Mouse (Mus musculus): ENCODE measurements around the gene Elmod3.

Elmod3 gene

DNA sequence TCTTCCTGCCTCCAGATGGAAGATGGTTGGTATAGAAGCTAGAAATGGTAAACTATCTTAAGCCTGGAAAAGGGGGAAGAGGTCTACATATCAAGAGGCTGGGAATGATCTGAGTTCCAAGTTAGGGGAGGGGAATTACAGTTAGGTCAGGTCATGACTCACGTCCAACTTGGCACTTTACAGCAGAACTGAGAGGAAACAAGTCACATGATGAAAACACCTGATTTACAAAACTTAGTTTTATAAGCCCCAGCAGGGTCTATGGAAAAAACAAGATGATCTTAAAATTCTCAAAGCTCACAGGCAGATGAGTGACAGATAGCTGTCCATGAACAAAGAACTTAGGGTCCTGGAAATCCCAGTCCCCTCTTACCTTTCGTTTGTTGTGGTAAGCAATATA lies 16.9 kb upstream of the Elmod3 start:
- DNase-seq (ENCODE audit: low spot score): no peak

GRCm38 (mm10) chr6:72610261-72610660 lies 12.0 kb upstream of the Elmod3 start:
- DNase-seq (ENCODE audit: low spot score): no peak

DNA sequence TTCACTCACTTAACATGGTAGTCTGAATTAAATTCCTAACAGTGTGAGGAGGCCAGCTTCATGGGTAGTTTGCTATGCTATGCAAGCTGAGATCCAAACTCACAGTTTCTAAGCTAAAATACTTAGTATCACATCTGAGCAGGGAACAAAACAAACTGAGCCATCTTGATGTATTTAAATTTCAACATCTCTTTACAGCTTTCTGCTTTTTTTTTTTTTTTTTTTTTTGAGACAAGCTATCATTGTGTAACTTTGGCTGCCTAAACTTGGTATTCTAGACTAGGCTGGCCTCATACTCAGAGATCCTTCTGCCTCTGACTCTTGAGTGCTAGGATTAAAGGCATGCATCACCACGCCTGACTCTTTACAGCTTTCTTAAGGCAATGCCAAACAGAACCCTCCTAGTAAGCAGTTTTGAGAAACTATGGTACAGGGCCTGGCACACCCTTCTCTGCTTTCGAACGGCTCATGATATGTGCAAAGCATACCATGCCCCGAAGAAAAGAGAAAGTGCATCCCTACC lies 10.5 kb upstream of the Elmod3 start:
- no peak for DNase-seq (ENCODE audit: low spot score)

- no peak for DNase-seq (ENCODE audit: low spot score)
Measured at GRCm38 (mm10) chr6:72607676-72608075, 9.5 kb upstream of the Elmod3 start.

DNA sequence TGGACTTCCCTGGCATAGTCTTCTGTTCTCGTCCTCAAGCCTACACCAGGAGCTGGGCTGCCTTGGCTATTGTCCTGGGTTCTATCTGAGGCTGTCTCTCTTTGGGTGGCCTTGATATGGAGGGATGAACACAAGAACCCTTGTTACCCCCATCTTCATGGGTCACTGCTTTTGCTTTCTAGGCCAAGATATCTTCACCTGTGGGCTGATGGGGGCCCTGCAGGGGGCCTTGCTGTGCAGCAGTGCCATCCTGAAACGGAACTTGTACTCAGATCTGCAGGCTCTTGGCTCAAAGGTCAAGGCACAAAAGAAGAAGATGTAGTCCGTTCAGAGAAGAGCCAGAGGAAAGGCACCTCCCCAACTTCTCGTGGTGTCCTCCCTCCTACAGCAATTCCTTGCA lies 8.8 kb upstream of the Elmod3 start:
- DNase-seq (ENCODE audit: low spot score): no peak

GRCm38 (mm10) chr6:72604066-72604465 lies 5.9 kb upstream of the Elmod3 start:
- DNase-seq (ENCODE audit: low spot score): no peak

DNA sequence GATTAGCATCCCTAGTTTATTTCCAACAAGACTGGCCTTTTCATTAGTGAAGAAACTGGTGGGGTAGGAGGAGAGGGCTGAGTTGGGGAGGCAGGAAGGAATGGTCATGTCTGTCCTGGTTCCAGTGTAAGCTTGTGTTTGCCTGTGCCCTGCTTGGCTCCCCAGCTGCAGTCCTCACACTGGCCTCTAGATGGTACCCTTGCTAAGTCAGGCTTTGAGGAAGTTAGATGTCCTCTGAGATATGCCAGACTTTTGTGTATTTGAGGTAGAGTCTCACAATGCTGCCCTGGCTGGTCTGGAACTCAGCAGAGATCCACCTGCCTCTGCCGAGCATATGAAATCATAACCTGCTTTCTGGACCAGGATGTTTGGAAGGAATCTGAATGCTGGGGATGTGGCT lies 3.5 kb upstream of the Elmod3 start:
- DNase-seq (ENCODE audit: low spot score): peak; percentile 46

- DNase-seq (ENCODE audit: low spot score): no peak
Measured at GRCm38 (mm10) chr6:72600771-72601170, 2.6 kb upstream of the Elmod3 start.

GRCm38 (mm10) chr6:72600216-72600615 lies 2.0 kb upstream of the Elmod3 start:
- no peak for DNase-seq (ENCODE audit: low spot score)

- peak; percentile 35 for DNase-seq (ENCODE audit: low spot score)
Measured at GRCm38 (mm10) chr6:72598791-72599557, 761 bp upstream of the Elmod3 start.

DNA sequence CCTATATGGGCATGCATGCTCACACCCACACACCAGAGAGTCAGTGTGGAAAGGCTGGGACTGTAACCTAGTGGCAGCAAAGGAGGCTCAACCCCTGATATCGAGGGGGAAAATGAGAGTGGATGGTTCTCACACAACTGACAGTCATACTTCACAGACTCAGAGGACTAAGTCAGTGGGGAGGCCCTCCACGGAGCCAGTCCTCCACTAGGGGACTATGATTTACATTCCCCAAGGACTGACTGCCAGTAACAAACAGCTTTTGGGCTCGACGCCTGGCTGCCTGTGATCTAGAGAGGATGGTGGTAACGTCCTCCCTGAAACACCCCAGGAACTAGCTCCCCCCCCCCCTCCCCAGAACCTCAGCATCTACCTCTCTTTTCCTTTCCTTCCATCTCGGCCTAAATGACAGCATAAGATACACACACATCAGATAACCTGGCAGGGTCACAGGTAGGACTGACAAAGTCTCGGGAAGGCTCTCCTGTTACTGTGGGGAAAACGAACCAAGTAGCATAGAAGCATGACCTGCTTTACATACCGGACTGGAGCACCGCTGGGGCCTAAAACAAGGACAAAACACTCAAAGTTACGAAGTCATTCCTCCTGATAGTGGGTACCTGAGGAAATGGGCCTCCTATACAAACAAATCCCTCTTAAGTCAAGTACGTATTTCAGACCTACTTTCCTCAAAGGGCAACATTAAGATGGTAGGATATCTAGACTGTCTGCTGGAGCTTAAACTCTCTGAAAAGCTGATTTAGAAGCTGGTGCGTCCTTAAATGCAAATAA lies 934 bp downstream of the Elmod3 start:
- DNase-seq (ENCODE audit: low spot score): no peak

- no peak for DNase-seq (ENCODE audit: low spot score)
Measured at GRCm38 (mm10) chr6:72593914-72594313, 4.3 kb downstream of the Elmod3 start.

GRCm38 (mm10) chr6:72593011-72593803 lies 5.0 kb downstream of the Elmod3 start:
- DNase-seq (ENCODE audit: low spot score): peak; percentile 53

- DNase-seq (ENCODE audit: low spot score): no peak
Measured at GRCm38 (mm10) chr6:72590111-72590510, 8.1 kb downstream of the Elmod3 start.

DNA sequence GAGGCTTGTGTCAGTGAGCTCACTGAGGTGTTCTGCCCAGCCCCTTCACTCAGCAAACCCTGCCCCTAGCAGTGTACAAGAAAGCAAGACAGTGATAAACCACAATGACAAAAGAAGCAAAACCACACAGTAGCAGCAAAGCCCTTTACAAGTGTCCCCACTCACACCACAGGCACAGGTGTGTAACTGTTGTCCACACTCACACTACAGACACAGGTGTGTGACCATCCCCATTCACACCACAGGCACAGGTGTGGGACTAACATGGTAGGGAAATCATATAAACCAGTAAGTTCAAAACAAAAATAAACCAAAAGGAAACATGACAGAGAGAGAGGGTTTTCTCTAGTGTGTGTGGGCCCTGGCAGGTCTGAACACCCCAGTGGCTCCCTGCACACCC lies 9.9 kb downstream of the Elmod3 start:
- no peak for DNase-seq (ENCODE audit: low spot score)

DNA sequence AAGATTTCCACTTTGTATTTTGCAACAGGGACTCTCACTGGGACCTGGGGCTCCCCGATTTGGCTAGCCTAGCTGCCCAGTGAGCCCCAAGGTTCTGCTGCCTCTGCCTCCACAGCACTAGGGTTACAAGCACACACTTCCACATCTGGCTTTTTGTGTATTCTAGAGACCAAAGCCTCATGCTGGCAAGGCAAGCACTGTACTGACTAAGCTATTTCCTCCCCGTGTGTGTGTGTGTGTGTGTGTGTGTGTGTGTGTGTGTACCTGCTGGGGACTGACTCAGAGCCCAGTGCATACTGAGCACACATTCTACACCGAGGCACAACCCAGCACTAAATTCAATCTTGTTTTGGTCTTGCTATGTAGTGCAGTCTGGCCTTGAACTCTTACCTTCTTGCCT lies 11.5 kb downstream of the Elmod3 start:
- no peak for DNase-seq (ENCODE audit: low spot score)

DNA sequence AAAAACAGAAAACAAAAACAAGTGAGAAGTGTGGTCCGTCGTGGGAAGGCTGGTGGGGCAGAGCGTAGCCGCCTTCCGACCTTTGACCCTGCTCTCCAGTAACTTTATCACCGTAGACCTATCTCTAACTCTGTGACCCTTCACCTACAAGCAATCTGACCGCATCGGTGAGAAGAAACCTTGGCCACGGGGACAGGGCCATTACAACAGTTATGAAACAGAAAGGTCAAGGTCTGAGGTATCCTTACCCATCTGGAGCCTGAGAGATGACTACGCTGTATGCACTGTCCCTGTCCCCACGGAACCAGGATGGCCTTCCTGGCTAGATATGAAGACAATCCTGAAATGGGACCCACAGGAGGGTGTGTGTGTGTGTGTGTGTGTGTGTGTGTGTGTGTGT lies 14.1 kb downstream of the Elmod3 start:
- no peak for DNase-seq (ENCODE audit: low spot score)

DNA sequence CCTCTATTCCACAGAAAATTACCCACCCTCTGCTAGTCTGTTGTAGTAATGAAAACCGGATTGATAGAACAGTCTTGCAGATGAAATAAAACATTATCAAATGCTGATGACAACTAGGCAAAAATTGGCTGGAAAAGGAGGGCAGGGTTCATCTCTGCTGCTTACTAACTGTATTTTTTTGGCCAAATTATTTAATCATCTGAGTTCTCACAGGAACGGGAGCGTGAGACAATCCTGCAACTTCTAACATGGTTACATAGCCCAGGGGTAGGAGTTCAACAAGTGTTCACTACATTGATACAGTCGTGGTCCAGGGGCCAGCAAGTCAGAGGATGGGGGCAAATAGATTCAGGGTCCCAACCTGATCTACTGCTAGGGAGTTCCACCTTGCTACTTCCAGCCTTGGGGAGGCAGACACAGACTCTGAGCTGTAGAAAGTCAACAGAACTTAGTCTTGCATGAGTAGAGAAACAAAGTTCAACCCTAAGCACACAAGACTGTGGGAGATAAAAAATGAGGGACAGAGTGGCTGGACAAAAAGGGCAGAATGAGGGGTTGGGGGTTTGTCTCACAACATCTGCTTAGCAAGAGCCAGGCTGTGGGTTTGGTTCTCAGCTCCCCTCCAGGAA lies 14.9 kb downstream of the Elmod3 start:
- no peak for DNase-seq (ENCODE audit: low spot score)

- no peak for DNase-seq (ENCODE audit: low spot score)
Measured at GRCm38 (mm10) chr6:72581625-72582382, 16.4 kb downstream of the Elmod3 start.

DNA sequence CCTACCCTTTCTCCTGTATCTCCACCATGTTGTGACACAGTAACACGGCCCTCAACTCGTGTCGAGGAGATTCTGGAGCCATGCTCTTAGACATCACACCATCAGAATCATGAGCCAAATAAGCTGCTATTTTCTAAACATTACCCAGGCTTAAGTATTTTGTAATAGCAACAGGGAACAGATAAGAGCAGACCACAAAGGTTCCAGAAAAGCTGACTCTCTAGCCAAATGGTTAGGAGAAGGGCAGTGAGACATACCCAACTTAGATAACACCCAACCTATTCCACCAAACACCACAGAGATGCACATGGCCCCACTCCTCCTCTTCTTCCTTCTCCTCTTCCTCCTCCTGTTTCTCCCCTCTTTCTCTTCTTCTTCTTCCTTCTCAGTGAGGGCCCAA lies 22.2 kb downstream of the Elmod3 start:
- DNase-seq (ENCODE audit: low spot score): no peak

DNA sequence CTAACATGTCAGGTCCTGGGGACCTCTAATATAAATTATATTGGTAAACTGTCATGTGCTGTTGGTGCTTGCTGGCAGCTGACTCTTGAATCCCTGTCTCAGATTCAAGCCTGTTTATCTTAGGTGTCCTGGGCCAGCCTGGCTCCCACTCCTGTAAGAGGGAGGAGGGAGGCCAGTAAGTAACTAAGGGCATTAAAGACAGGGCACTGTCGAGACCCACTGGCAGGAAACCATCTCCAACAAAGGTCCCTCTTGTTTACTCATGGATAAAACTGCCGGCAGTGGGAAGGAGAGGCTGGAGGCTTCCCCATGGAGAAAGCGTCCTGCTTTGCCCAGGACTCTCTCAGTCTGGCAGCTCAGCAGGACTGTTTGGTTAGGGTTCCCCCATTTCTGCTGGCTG lies 26.4 kb downstream of the Elmod3 start:
- no peak for DNase-seq (ENCODE audit: low spot score)

Measured in testis, postnatal 14 days (tissue).